Mouse (Mus musculus) MEL (cell line): ENCODE data around the gene Fam133b. TPM values are rescaled to one million over a fixed set of nuclear protein-coding genes. Genes with fewer than 3 reads are reported as not detected.

Experiments
- DNase-seq: peaks from one replicate; pipeline ENCODE4 v3.0.0; 2011; ENCODE audit warnings: low read depth, low spot score
- H3K27ac ChIP-seq: 2 replicates; pipeline ENCODE4 v1.5.1; 2012; ENCODE audit warnings: low read depth, mild to moderate bottlenecking, control low read depth, low read length, moderate library complexity; ENCODE audit not compliant: control insufficient read depth
- H3K27me3 ChIP-seq, 2 experiments: fragments of 150-350 bp in 1 of 2; sonication (generic) in 1 of 2; 2 replicates each; pipeline ENCODE4 v1.6.1; 2012; ENCODE audit warnings: low read length in 2 of 2, mild to moderate bottlenecking in 2 of 2, improper control_type of control experiment in 1 of 2, moderate library complexity in 1 of 2; ENCODE audit not compliant: insufficient read depth in 2 of 2, control insufficient read depth in 1 of 2
- H3K36me3 ChIP-seq, 2 experiments: 2 replicates each; pipeline ENCODE4 v1.6.1; 2012 to 2014; ENCODE audit warnings: low read length in 2 of 2, improper control_type of control experiment in 1 of 2, inconsistent platforms in 1 of 2, mild to moderate bottlenecking in 1 of 2; ENCODE audit not compliant: insufficient read depth in 2 of 2, control insufficient read depth in 1 of 2
- H3K4me1 ChIP-seq, 2 experiments: fragments of 150-350 bp in 1 of 2; sonication (generic) in 1 of 2; 2 replicates each; pipeline ENCODE4 v1.6.1; 2012; ENCODE audit warnings: low read length in 2 of 2, improper control_type of control experiment in 1 of 2, mild to moderate bottlenecking in 1 of 2; ENCODE audit not compliant: insufficient read depth in 2 of 2, control insufficient read depth in 1 of 2
- H3K4me3 ChIP-seq, 2 experiments: fragments of 150-350 bp in 1 of 2; sonication (generic) in 1 of 2; 2 replicates each; pipeline ENCODE4 v1.5.1; 2012; ENCODE audit warnings: low read depth in 2 of 2, low read length in 2 of 2, mild to moderate bottlenecking in 2 of 2, moderate library complexity in 2 of 2, control low read depth in 1 of 2, improper control_type of control experiment in 1 of 2; ENCODE audit not compliant: control insufficient read depth in 1 of 2, insufficient read depth in 1 of 2
- H3K79me2 ChIP-seq: 2 replicates; pipeline ENCODE4 v1.6.1; 2012; ENCODE audit warnings: mild to moderate bottlenecking, low read length, moderate library complexity; ENCODE audit not compliant: control insufficient read depth, poor library complexity, insufficient read depth
- H3K9ac ChIP-seq: 2 replicates; pipeline ENCODE4 v1.6.1; 2012; ENCODE audit warnings: low read depth, mild to moderate bottlenecking, control low read depth, low read length, moderate library complexity; ENCODE audit not compliant: control insufficient read depth, poor library complexity, severe bottlenecking
- H3K9me3 ChIP-seq: fragments of 150-350 bp; sonication (generic); replicated peaks from 2 replicates; pipeline ENCODE4 v1.6.1; 2012; ENCODE audit warnings: mild to moderate bottlenecking, low read length, improper control_type of control experiment, moderate library complexity; ENCODE audit not compliant: insufficient read depth
- CHD1 ChIP-seq: IDR thresholded peaks from 2 replicates; pipeline ENCODE4 v1.6.1; 2012; ENCODE audit warnings: low read depth, mild to moderate bottlenecking, inconsistent platforms, low read length, improper control_type of control experiment
- CTCF ChIP-seq, 3 experiments: IDR thresholded peaks in 2 of 3; conservative IDR thresholded peaks in 1 of 3; 2 replicates each; pipeline ENCODE4 v1.5.1; 2011 to 2012; ENCODE audit warnings: low read length in 3 of 3, low read depth in 2 of 3, mild to moderate bottlenecking in 2 of 3, improper control_type of control experiment in 1 of 3, inconsistent platforms in 1 of 3, mixed read lengths in 1 of 3, moderate library complexity in 1 of 3; ENCODE audit not compliant: control insufficient read depth in 1 of 3, insufficient read depth in 1 of 3, poor library complexity in 1 of 3, severe bottlenecking in 1 of 3
- E2F4 ChIP-seq: IDR thresholded peaks from 2 replicates; pipeline ENCODE4 v1.6.1; 2011; ENCODE audit warnings: low read depth, low read length, improper control_type of control experiment, borderline replicate concordance
- EP300 ChIP-seq, 2 experiments: IDR thresholded peaks; 2 replicates each; pipeline ENCODE4 v1.6.1; 2011; ENCODE audit warnings: improper control_type of control experiment in 2 of 2, low read length in 2 of 2, low read depth in 1 of 2, mild to moderate bottlenecking in 1 of 2
- GATA1 ChIP-seq: IDR thresholded peaks from 2 replicates; pipeline ENCODE4 v1.6.1; 2011; ENCODE audit warnings: low read depth, low read length, improper control_type of control experiment
- MAFK ChIP-seq: IDR thresholded peaks from 2 replicates; pipeline ENCODE4 v1.6.1; 2011; ENCODE audit warnings: low read depth, mild to moderate bottlenecking, low read length, improper control_type of control experiment, borderline replicate concordance
- MAX ChIP-seq: IDR thresholded peaks from 2 replicates; pipeline ENCODE4 v1.6.1; 2011; ENCODE audit warnings: low read length, improper control_type of control experiment
- MAZ ChIP-seq: IDR thresholded peaks from 2 replicates; pipeline ENCODE4 v1.6.1; 2012; ENCODE audit warnings: low read depth, mild to moderate bottlenecking, inconsistent platforms, low read length, improper control_type of control experiment
- MEF2A ChIP-seq: IDR thresholded peaks from 2 replicates; pipeline ENCODE4 v1.6.1; 2014; ENCODE audit warnings: low read depth, mild to moderate bottlenecking, inconsistent platforms, low read length, improper control_type of control experiment; ENCODE audit not compliant: poor library complexity, insufficient replicate concordance, severe bottlenecking; ENCODE audit errors: extremely low read depth
- MXI1 ChIP-seq: IDR thresholded peaks from 2 replicates; pipeline ENCODE4 v1.6.1; 2011; ENCODE audit warnings: mild to moderate bottlenecking, low read depth, low read length, improper control_type of control experiment
- MYB ChIP-seq: IDR thresholded peaks from 2 replicates; pipeline ENCODE4 v1.6.1; 2011; ENCODE audit warnings: mild to moderate bottlenecking, low read depth, low read length, improper control_type of control experiment
- MYC ChIP-seq: IDR thresholded peaks from 2 replicates; pipeline ENCODE4 v1.6.1; 2011; ENCODE audit warnings: low read depth, mild to moderate bottlenecking, low read length, improper control_type of control experiment, moderate library complexity
- POLR2A ChIP-seq, 2 experiments: IDR thresholded peaks; 2 replicates each; pipeline ENCODE4 v1.6.1; 2011 to 2012; ENCODE audit warnings: low read length in 2 of 2, mild to moderate bottlenecking in 2 of 2, control low read depth in 1 of 2, improper control_type of control experiment in 1 of 2, low read depth in 1 of 2, moderate library complexity in 1 of 2; ENCODE audit not compliant: control insufficient read depth in 1 of 2, insufficient read depth in 1 of 2, poor library complexity in 1 of 2
- POLR2AphosphoS2 ChIP-seq: IDR thresholded peaks from 2 replicates; pipeline ENCODE4 v1.6.1; 2011; ENCODE audit warnings: low read length, improper control_type of control experiment
- RAD21 ChIP-seq: IDR thresholded peaks from 2 replicates; pipeline ENCODE4 v1.6.1; 2011; ENCODE audit warnings: mild to moderate bottlenecking, low read depth, low read length, improper control_type of control experiment
- TBP ChIP-seq: IDR thresholded peaks from 2 replicates; pipeline ENCODE4 v1.8.0; 2011; ENCODE audit warnings: low read depth, low read length, improper control_type of control experiment
- UBTF ChIP-seq: IDR thresholded peaks from 2 replicates; pipeline ENCODE4 v1.6.1; 2012; ENCODE audit warnings: low read depth, mild to moderate bottlenecking, inconsistent platforms, low read length, improper control_type of control experiment, moderate library complexity, borderline replicate concordance; ENCODE audit not compliant: insufficient read depth
- USF1 ChIP-seq: IDR thresholded peaks from 2 replicates; pipeline ENCODE4 v1.6.1; 2014; ENCODE audit warnings: low read depth, mild to moderate bottlenecking, inconsistent platforms, low read length, improper control_type of control experiment, moderate library complexity
- USF2 ChIP-seq, 2 experiments: IDR thresholded peaks; 2 replicates each; pipeline ENCODE4 v1.6.1; 2011 to 2012; ENCODE audit warnings: improper control_type of control experiment in 2 of 2, low read length in 2 of 2, borderline replicate concordance in 1 of 2, inconsistent platforms in 1 of 2, low read depth in 1 of 2, mild to moderate bottlenecking in 1 of 2; ENCODE audit not compliant: insufficient read depth in 1 of 2
- ZKSCAN1 ChIP-seq: IDR thresholded peaks from 2 replicates; pipeline ENCODE4 v1.6.1; 2012; ENCODE audit warnings: low read depth, mild to moderate bottlenecking, inconsistent platforms, low read length, improper control_type of control experiment, moderate library complexity
- ZNF384 ChIP-seq: IDR thresholded peaks from 2 replicates; pipeline ENCODE4 v1.6.1; 2012; ENCODE audit warnings: low read depth, mild to moderate bottlenecking, inconsistent platforms, low read length, improper control_type of control experiment
- polyA plus RNA-seq, 2 experiments: library from polyadenylated mRNA; stranded (reverse) in 1 of 2; unstranded in 1 of 2; fragments of >175 nt in 1 of 2; fragments of >200 nt in 1 of 2; gene quantifications; 2 replicates each; pipeline versions ENCODE4 v1.2.1 to v1.2.4; 2012; ENCODE audit warnings: low replicate concordance in 2 of 2, low read depth in 1 of 2; ENCODE audit not compliant: insufficient read length in 2 of 2, insufficient read depth in 1 of 2, missing spikeins in 1 of 2
- total RNA-seq: library from RNA; depleted of rRNA; stranded (reverse); fragments of 300-350 nt; gene quantifications from 2 replicates; pipeline ENCODE4 v1.2.3, GENCODE M21; 2012

Fam133b gene
- total and polyA plus RNA-seq, 3 experiments = 39.4 to 56.0 TPM; not detected in 1

GRCm38 (mm10) chr5:3600790-3601189, 57.2 kb downstream of the Fam133b start:
- H3K79me2 ChIP-seq = peaks cover 3% of the 10 kb centered on the region
- no peak overlapping the region for H3K9ac ChIP-seq
- H3K9me3 ChIP-seq = no peaks in the 10 kb centered on the region
- no peaks in the 10 kb centered on the region for H3K27me3 ChIP-seq
- DNase-seq = no peak
- no peak overlapping the region for H3K4me3 ChIP-seq
- peaks cover 0 to 2% of the 10 kb centered on the region in 2 experiments; a peak in 1 of 4 replicates for H3K4me1 ChIP-seq
- H3K27ac ChIP-seq = no peak overlapping the region
- TF ChIP-seq MEF2A = no peak
- TF ChIP-seq ZNF384 = no peak
- TF ChIP-seq UBTF = no peak
- TF ChIP-seq USF1 = no peak
- TF ChIP-seq MAFK = no peak
- TF ChIP-seq USF2 (IDR thresholded peaks at IDR 0.05; ENCODE audit: borderline replicate concordance in 1 of 2, insufficient read depth in 1 of 2, low read depth in 1 of 2, low read length in 2 of 2) = no peak
- no peak for TF ChIP-seq MXI1
- no peak for TF ChIP-seq ZKSCAN1
- TF ChIP-seq TBP = no peak
- no peak for TF ChIP-seq RAD21
- TF ChIP-seq GATA1 = no peak
- no peak for TF ChIP-seq MYC
- TF ChIP-seq MYB = no peak
- no peak for TF ChIP-seq CTCF (IDR thresholded peaks at IDR 0.05 in 2 of 3, conservative IDR thresholded peaks at IDR 0.05 in 1 of 3; ENCODE audit: control insufficient read depth in 1 of 3, insufficient read depth in 1 of 3, low read depth in 2 of 3, low read length in 3 of 3, poor library complexity in 1 of 3, severe bottlenecking in 1 of 3)
- TF ChIP-seq E2F4 = no peak
- TF ChIP-seq EP300 (IDR thresholded peaks at IDR 0.05; ENCODE audit: low read depth in 1 of 2, low read length in 2 of 2) = no peak
- TF ChIP-seq POLR2A (IDR thresholded peaks at IDR 0.05; ENCODE audit: control insufficient read depth in 1 of 2, insufficient read depth in 1 of 2, low read depth in 1 of 2, low read length in 2 of 2, poor library complexity in 1 of 2) = no peak
- TF ChIP-seq POLR2AphosphoS2 = no peak
- no peak for TF ChIP-seq CHD1
- TF ChIP-seq MAX = no peak
- peaks cover 0 to 3% of the 10 kb centered on the region in 2 experiments; a peak in 3 of 4 replicates for H3K36me3 ChIP-seq

DNA sequence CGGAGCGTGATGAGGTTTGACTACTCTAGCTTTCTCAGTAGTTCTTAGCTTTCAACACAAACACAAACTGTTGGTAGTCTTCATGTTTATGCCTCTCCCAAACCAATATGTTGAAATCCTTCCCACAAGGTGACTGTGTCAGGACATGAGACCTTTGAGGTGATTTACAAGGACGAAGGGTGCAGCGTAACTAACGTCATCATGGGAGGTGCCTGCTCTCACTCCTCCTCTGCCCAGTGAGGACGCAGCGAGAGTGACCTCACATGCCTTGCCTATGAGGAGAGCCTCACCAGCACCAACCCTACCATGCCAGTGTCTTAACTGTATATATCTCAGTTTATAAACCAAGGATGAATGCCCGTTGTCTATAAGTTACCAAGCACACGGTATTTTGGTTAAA, 63.5 kb downstream of the Fam133b start:
- Histone ChIP-seq H3K9ac (no peak overlapping the region), H3K27ac (no peak overlapping the region), H3K36me3 (peaks cover 0 to 1% of the 10 kb centered on the region in 2 experiments; a peak in 1 of 4 replicates), H3K27me3 (no peaks in the 10 kb centered on the region), H3K79me2 (no peaks in the 10 kb centered on the region), H3K9me3 (no peaks in the 10 kb centered on the region), H3K4me3 (no peak overlapping the region), H3K4me1 (no peaks in the 10 kb centered on the region)
- no peak for DNase-seq
- TF ChIP-seq MYC (no peak), MAZ (no peak), MEF2A (no peak)
